Mouse (Mus musculus) bone marrow, adult 2 months (tissue): ENCODE results near the gene Tcta. TPM values are rescaled to one million over a fixed set of nuclear protein-coding genes. Genes with fewer than 3 reads are reported as not detected.
"Not testable (repeated sequence)": the region's sequence is repeated elsewhere in the genome, so short reads cannot be mapped to it uniquely, and the experiment has no call there.

ENCODE experiments used
- H3K27ac ChIP-seq: fragments of 200-500 bp; 2 replicates; pipeline ENCODE4 v1.5.1; 2012; ENCODE audit warnings: low read depth, mild to moderate bottlenecking, control low read depth, inconsistent platforms, low read length; ENCODE audit not compliant: control insufficient read depth, poor library complexity, insufficient read depth
- H3K4me1 ChIP-seq: fragments of 200-500 bp; 2 replicates; pipeline ENCODE4 v1.6.1; 2011; ENCODE audit warnings: low read length; ENCODE audit not compliant: control insufficient read depth, insufficient read depth
- H3K4me3 ChIP-seq: fragments of 200-500 bp; replicated peaks from 2 replicates; pipeline ENCODE3; 2011; ENCODE audit warnings: mild to moderate bottlenecking, low read depth, low read length, control low read depth; ENCODE audit not compliant: control insufficient read depth
- CTCF ChIP-seq: fragments of 200-500 bp; IDR thresholded peaks from 2 replicates; pipeline ENCODE4 v1.5.1; 2011; ENCODE audit warnings: low read length, control low read depth; ENCODE audit not compliant: control insufficient read depth, insufficient read depth
- POLR2A ChIP-seq: fragments of 200-500 bp; IDR thresholded peaks from 2 replicates; pipeline ENCODE4 v1.6.1; 2011; ENCODE audit warnings: low read depth, mild to moderate bottlenecking, control low read depth, low read length, borderline replicate concordance; ENCODE audit not compliant: control insufficient read depth
- WGBS: fragments of 180-500 bp; shearing (Covaris S2); methylation state at CpG from one replicate; pipeline ENCODE4 v1.1.7; 2018; 5-methylcytosine and 5-hydroxymethylcytosine counted together
- polyA plus RNA-seq: library from polyadenylated mRNA; stranded (reverse); fragments of >200 nt; gene quantifications from 2 replicates; pipeline ENCODE4 v1.2.4, GENCODE M21; 2011; ENCODE audit warnings: low replicate concordance; ENCODE audit not compliant: missing spikeins, insufficient read depth, insufficient read length

Gene Tcta
- polyA plus RNA-seq, 1 experiment: 13.2 TPM

DNA sequence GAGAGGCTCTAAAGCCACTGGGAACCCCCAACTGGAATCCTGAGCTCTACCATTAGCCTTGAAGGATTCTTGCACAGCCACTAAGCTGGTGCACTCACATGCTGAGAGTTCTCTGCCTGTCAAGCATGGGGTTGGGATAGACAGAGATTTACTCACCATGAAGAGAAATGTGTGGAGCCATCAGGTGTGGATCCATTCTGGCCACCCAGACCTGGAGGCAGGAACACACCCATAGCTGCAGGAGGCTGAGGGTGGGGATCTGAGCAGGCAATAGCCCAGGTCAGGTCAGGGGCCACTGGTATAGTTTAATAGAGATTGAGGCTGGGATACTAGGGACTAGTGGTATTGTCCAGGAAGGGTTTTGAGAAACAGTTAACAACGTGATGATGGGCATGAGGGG is 790 bp downstream of the Tcta start:
- WGBS: 0% methylated on average over 1 of the region's 1 CpGs
- Histone ChIP-seq H3K4me3 (peak overlapping the region; percentile 88), H3K27ac (peak overlapping the region; percentile 96), H3K4me1 (peaks cover 4% of the 10 kb centered on the region; the same call in 1 of the 2 replicates)
- TF ChIP-seq CTCF (no peak), POLR2A (no peak)

DNA sequence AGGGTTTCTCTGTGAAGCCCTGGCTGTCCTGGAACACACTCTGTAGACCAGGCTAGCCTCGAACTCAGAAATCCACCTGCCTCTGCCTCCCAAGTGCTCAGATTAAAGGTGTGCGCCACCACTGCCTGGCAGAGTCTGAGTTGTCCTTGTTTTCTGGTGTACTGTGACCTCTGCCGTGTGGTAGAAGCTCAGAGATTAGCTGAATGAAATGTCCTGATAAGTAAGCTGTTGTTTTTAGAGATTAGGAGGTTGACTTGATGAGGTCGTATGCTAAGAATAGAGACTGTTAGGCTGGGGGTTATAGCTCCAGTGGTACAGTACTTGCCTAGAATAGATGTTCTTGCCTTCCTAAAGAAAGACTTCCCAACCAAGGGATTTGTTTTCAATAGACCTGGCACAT is 1.2 kb downstream of the Tcta start:
- TF ChIP-seq CTCF (no peak), POLR2A (no peak)
- peak overlapping the region; percentile 88 for H3K4me3 ChIP-seq
- WGBS: 55% methylated on average over 4 of the region's 4 CpGs
- peaks cover 4% of the 10 kb centered on the region; the same call in 1 of the 2 replicates for H3K4me1 ChIP-seq
- no peak overlapping the region; the same call in 1 of the 2 replicates for H3K27ac ChIP-seq

DNA sequence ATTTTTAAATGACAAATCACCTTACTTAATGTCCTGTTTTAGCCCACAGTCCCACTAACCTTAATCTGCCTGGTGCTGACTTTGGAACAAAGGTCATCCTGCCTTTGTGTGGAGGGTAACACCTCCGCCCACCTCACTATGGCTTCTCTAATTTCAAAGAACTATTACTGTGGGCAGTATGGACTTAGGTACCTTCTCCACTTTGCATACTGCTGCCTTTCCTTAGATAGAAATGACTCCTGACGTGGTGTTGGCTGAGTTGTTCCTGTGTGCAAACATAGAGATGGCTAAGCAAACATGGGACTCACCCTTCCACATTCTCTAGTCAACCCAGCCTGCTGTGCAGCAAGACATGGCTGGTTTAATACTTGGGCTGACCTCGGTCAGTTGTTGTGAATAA is 4.1 kb downstream of the Tcta start:
- no peak overlapping the region for H3K27ac ChIP-seq
- 86% methylated on average over 3 of the region's 3 CpGs for WGBS

DNA sequence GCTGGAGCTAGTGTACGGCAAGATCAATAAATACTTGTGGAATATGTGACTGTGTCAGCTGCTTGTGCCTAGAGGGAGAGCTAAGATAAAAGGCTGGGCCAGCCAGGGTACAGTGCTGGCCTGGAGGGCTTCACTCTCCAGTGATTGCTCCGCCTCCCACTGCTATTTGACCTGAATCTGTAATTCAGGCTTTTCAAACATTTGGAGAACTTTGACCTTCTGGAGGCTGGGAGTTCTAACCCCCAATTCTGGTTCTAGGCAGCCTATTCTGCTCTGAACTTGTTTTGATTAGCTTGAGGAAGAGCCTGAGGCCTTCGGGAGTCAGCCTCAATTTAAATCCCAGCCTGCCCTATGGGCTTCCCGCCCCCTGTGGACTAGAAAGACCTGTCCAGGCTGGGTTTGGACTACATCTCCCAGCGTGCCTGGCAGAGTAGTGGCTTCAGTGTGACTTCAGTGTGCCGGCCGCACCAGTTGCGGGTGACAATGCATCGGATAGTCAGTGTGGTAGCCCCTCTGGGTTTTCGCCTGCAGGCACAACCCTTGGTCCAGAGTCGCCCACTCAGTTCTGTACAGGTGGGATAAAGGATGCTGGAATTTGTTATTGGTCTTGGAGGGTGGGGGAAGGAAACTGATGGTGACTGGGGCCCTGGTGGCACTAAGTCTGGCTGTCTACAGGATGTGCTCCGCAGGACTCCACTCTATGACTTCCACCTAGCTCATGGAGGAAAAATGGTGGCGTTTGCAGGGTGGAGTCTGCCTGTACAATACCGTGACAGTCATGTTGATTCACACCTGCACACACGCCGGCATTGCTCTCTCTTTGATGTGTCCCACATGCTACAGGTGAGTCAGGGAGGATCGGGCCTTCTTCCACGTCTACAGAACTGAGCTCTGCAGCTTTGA is 9.3 kb downstream of the Tcta start, which contains the start of gene Amt:
Gene Amt, plus strand, starts transcription at position 401 of the 903 bp plus-strand sequence.
- TF ChIP-seq POLR2A (no peak), CTCF (no peak)
- Histone ChIP-seq H3K27ac (no peak within 1 kb of the TSS), H3K4me1 (no peaks in the 10 kb centered on the region), H3K4me3 (no peak within 1 kb of the TSS)
- WGBS: 82% methylated on average over 18 of the region's 18 CpGs

More for the DNA sequence above, 4.1 kb downstream of the Tcta start:
- TF ChIP-seq POLR2A: no peak
- TF ChIP-seq CTCF: no peak
- Histone ChIP-seq H3K4me3 (no peak overlapping the region), H3K4me1 (peaks cover 4% of the 10 kb centered on the region; the same call in 1 of the 2 replicates)

DNA sequence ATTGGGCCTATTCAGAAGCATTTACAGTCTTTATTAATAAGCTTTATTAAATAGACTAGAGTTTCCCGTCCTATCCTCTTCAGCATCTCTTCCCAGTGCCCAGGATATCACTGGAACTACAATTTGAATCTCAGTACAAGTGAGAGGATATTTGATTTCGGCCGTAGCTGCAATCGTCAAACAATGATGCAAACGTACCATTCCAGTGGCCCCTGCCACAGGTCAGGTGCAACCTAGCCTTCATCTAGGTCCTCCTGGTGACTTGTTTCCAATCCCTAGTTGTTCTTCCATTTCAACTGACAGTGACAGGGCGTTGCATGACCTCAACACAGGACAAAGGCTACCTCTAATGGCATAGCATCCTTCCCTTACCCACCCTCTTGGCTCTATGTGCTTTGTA is 15.2 kb downstream of the Tcta start:
- Histone ChIP-seq H3K27ac (no peak overlapping the region), H3K4me1 (no peaks in the 10 kb centered on the region; the same call in 1 of the 2 replicates), H3K4me3 (no peak overlapping the region)
- 54% methylated on average over 6 of the region's 6 CpGs for WGBS
- TF ChIP-seq POLR2A (no peak), CTCF (no peak)

DNA sequence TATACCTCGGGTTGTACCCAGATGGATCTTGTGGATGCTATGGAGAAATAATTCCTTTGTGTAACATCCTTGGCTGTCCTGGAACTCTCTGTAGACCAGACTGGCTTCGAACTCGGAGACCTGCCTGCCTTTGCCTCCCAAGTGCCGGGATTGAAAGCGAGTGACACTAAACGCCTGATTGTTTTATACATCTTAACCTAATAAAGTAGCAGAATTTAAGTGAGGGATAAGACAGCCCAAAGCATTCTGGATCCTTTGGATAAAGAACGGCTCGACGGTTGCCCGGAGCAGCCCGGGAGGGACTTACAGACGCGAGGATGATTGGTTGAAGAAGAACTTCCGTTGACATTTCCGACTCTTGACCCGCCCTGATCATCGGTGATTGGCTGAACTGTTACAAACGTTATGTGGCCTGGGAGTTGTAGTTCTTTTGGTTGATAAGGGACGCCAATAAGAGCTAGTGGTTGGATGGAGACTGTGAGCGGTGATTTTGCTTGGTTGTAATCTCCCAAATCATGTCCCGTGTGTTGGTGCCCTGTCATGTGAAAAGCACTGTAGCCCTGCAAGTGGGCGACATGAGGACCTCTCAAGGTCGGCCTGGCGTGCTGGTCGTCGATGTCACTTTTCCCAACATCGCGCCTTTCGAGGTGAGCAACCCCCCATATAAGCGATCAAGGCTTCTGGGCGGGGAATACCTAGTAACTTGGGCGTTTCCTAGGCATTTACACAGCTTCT is 15.8 kb downstream of the Tcta start, which contains the start of gene Nicn1:
Gene Nicn1, plus strand, starts transcription at position 414 of the 735 bp plus-strand sequence.
- Histone ChIP-seq H3K4me1 (no peaks in the 10 kb centered on the region; the same call in 1 of the 2 replicates), H3K27ac (no peak within 1 kb of the TSS; the same call in 1 of the 2 replicates), H3K4me3 (peak within 1 kb of the TSS; percentile 81)
- TF ChIP-seq POLR2A (no peak), CTCF (no peak)
- WGBS: 1% methylated on average over 32 of the region's 32 CpGs

DNA sequence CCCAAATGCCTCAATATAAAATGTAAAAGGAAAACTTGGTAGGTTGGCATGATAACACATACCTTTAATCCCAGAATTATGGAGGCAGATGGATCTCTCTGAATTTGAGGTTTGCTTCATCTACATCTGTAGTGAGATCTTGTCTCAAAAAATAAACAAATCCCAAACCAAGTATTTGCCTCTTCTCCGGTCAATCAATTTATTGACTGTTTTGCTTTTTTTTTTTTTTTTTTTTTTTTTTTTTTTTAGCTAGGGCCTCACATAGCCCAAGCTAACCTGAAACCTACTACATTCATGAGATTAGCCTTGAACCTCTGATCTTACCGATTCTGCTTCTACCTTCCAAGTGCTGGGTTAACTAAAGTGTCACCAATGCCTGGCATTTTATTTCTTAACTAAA is 16.6 kb downstream of the Tcta start:
- no peak for TF ChIP-seq CTCF
- WGBS: 64% methylated on average over 2 of the region's 2 CpGs

DNA sequence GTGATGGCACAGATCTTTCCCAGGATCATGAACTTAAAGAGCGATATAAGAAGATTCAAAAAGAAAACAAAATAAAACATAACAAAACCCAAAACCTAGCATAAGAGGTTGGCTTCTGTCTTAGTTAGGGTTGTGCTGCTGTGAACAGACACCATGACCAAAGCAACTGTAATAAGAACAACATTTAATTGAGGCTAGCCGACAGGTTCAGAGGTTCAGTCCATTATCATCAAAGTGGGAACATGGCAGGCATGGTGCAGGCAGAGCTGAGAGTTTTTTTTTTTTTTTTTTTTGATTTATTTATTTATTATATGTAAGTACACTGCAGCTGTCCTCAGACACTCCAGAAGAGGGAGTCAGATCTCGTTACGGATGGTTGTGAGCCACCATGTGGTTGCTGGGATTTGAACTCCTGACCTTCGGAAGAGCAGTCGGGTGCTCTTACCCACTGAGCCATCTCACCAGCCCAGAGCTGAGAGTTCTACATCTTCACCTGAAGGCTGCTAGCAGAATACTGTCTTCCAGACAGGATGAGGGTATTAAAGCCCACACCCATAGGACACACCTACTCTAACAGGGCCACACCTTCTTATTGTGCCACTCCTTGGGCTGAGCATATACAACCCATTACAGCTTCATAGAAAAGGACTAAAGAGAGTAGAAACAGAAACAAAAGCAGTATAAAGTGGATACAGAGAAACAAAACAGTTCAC is 18.3 kb downstream of the Tcta start:
- H3K4me3 ChIP-seq, H3K4me1 ChIP-seq, H3K27ac ChIP-seq: not testable (repeated sequence)
- WGBS: 71% methylated on average over 6 of the region's 6 CpGs

More for the DNA sequence above, 16.6 kb downstream of the Tcta start:
- no peak overlapping the region for H3K4me3 ChIP-seq
- no peak overlapping the region for H3K27ac ChIP-seq
- H3K4me1 ChIP-seq: peaks cover 1% of the 10 kb centered on the region; the same call in 1 of the 2 replicates
